Mouse (Mus musculus): Measurements from ENCODE around the gene Tmem30b. TPM values are rescaled to one million over a fixed set of nuclear protein-coding genes. Genes with fewer than 3 reads are reported as not detected.
"Not testable (repeated sequence)": the region's sequence is repeated elsewhere in the genome, so short reads cannot be mapped to it uniquely, and the experiment has no call there.

The Tmem30b gene
- polyA plus RNA-seq, 1 experiment from 2014 or later = 0.58 TPM

DNA sequence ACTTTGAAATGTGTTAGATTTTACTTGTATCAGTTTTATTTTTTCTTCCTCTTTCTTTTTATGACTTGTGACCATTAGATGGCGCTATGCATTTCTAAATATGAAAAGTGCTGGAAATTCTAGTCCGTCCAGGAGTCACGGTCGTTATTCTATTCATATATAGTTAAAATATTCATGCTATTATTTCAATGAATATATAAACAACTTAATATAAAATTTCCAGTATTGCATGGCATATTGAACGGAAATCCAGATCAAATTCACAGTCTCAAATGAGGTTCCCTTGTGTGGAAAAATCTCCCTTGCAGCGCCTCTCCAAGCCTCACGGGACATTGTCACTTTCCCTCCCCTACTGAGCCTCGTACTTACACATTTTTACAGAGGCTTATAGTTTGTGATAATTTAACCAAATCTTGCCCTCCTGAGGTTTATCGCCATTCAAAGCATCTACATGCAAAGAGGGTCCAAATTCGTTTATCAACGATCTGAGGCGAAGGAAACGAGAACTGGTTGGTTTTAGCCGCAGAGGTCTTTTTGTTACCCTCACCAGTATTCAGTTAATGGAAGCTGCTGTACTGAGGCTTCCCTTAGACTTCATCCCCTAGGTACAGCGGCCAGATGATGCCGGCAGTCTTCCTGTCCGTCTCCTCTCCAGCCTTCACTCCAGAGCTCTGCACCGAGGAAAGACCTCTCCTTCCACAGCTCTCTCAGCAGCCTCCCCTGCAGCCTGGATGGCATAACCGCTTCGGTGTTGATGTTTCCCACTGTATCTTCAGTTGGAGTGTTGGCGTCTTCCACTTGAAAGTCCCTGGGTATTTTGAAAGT is 18.8 kb upstream of the Tmem30b start:
- Histone ChIP-seq H3K4me3 (ENCODE audit: low read depth, low read length) (peak overlapping the region; percentile 31), H3K9me3 (ENCODE audit: control insufficient read depth, low read length) (no peaks in the 10 kb centered on the region), H3K27ac (ENCODE audit: low read depth, low read length) (no peak overlapping the region), H3K36me3 (ENCODE audit: control insufficient read depth, insufficient read depth, low read length) (no peaks in the 10 kb centered on the region), H3K9ac (ENCODE audit: low read depth, low read length) (no peak overlapping the region), H3K4me1 (replicated peaks; ENCODE audit: control insufficient read depth, insufficient read depth, low read length) (no peaks in the 10 kb centered on the region), H3K27me3 (replicated peaks; ENCODE audit: control insufficient read depth, insufficient read depth, low read length) (no peaks in the 10 kb centered on the region), H3K4me2 (peak overlapping the region; percentile 68)
- ATAC-seq (replicated peaks; ENCODE audit: low FRiP score) (no peak), DNase-seq (ENCODE audit: low spot score) (no peak)
- WGBS = 20% methylated on average over 21 of the region's 21 CpGs

- no peak overlapping the region for H3K27ac ChIP-seq (ENCODE audit: low read depth, low read length)
- H3K4me3 ChIP-seq (ENCODE audit: low read depth, low read length) = no peak overlapping the region
- no peaks in the 10 kb centered on the region for H3K4me1 ChIP-seq (replicated peaks; ENCODE audit: control insufficient read depth, insufficient read depth, low read length)
- H3K9me3 ChIP-seq (ENCODE audit: control insufficient read depth, low read length) = no peaks in the 10 kb centered on the region
- WGBS = 25% methylated on average over 10 of the region's 10 CpGs
- ATAC-seq (replicated peaks; ENCODE audit: low FRiP score) (no peak), DNase-seq (ENCODE audit: low spot score) (no peak)
- H3K9ac ChIP-seq (ENCODE audit: low read depth, low read length) = no peak overlapping the region
- no peak overlapping the region for H3K4me2 ChIP-seq
- H3K27me3 ChIP-seq (replicated peaks; ENCODE audit: control insufficient read depth, insufficient read depth, low read length) = no peaks in the 10 kb centered on the region
- H3K36me3 ChIP-seq (ENCODE audit: control insufficient read depth, insufficient read depth, low read length) = no peaks in the 10 kb centered on the region
Measured at GRCm38 (mm10) chr12:73564176-73564575, 18.0 kb upstream of the Tmem30b start.

GRCm38 (mm10) chr12:73563122-73563521 is 16.9 kb upstream of the Tmem30b start:
- DNase-seq (ENCODE audit: low spot score); H3K27me3 ChIP-seq (replicated peaks; ENCODE audit: control insufficient read depth, insufficient read depth, low read length); H3K27ac ChIP-seq (ENCODE audit: low read depth, low read length); H3K4me3 ChIP-seq (ENCODE audit: low read depth, low read length); H3K36me3 ChIP-seq (ENCODE audit: control insufficient read depth, insufficient read depth, low read length); H3K9ac ChIP-seq (ENCODE audit: low read depth, low read length); ATAC-seq (replicated peaks; ENCODE audit: low FRiP score); H3K9me3 ChIP-seq (ENCODE audit: control insufficient read depth, low read length); H3K4me1 ChIP-seq (replicated peaks; ENCODE audit: control insufficient read depth, insufficient read depth, low read length); H3K4me2 ChIP-seq: not testable (repeated sequence)
- WGBS = 73% methylated on average over 6 of the region's 6 CpGs

GRCm38 (mm10) chr12:73560091-73560490 is 13.9 kb upstream of the Tmem30b start:
- no peak overlapping the region for H3K27ac ChIP-seq (ENCODE audit: low read depth, low read length)
- 46% methylated on average over 7 of the region's 7 CpGs for WGBS
- ATAC-seq (replicated peaks; ENCODE audit: low FRiP score) = no peak
- no peaks in the 10 kb centered on the region for H3K36me3 ChIP-seq (ENCODE audit: control insufficient read depth, insufficient read depth, low read length)
- H3K9me3 ChIP-seq (ENCODE audit: control insufficient read depth, low read length) = no peaks in the 10 kb centered on the region
- no peaks in the 10 kb centered on the region for H3K27me3 ChIP-seq (replicated peaks; ENCODE audit: control insufficient read depth, insufficient read depth, low read length)
- H3K4me2 ChIP-seq = no peak overlapping the region
- H3K4me3 ChIP-seq (ENCODE audit: low read depth, low read length) = no peak overlapping the region
- H3K9ac ChIP-seq (ENCODE audit: low read depth, low read length) = no peak overlapping the region
- H3K4me1 ChIP-seq (replicated peaks; ENCODE audit: control insufficient read depth, insufficient read depth, low read length) = no peaks in the 10 kb centered on the region
- no peak for DNase-seq (ENCODE audit: low spot score)

DNA sequence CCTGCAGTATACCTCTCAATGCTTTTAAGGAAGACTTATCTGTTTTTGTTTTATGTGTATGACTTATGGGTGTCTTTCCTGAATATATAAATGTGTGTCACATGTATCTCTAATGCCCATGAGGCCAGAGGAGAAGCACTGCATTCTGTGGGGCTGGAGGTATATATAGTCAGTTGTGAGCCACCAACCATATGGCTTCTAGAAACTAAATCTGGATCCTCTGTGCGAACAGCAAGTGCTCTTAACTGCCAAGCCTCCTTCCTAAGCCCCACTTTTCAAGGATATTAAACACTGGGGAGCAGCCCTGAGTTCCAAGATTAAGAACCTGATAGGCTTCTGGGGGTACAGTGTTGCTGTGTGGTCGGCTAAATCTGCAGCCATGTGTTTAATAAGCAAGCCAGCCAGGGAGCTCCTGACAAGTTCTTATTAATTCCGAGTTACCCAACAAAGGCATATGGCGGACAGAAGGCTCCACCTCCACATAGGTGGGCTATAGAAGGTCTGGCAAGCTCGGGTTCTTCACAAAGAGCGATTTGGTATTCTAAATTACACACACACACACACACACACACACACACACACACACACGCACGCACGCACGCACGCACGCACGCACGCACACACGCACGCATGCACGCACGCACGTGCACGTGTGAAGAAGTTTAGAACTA is 12.5 kb upstream of the Tmem30b start:
- DNase-seq (ENCODE audit: low spot score) (no peak), ATAC-seq (replicated peaks; ENCODE audit: low FRiP score) (no peak)
- Histone ChIP-seq H3K9me3 (ENCODE audit: control insufficient read depth, low read length) (no peaks in the 10 kb centered on the region), H3K9ac (ENCODE audit: low read depth, low read length) (no peak overlapping the region), H3K27me3 (replicated peaks; ENCODE audit: control insufficient read depth, insufficient read depth, low read length) (no peaks in the 10 kb centered on the region), H3K4me1 (replicated peaks; ENCODE audit: control insufficient read depth, insufficient read depth, low read length) (no peaks in the 10 kb centered on the region), H3K27ac (ENCODE audit: low read depth, low read length) (no peak overlapping the region), H3K4me3 (ENCODE audit: low read depth, low read length) (no peak overlapping the region), H3K4me2 (no peak overlapping the region), H3K36me3 (ENCODE audit: control insufficient read depth, insufficient read depth, low read length) (no peaks in the 10 kb centered on the region)
- WGBS = 90% methylated on average over 20 of the region's 20 CpGs

DNA sequence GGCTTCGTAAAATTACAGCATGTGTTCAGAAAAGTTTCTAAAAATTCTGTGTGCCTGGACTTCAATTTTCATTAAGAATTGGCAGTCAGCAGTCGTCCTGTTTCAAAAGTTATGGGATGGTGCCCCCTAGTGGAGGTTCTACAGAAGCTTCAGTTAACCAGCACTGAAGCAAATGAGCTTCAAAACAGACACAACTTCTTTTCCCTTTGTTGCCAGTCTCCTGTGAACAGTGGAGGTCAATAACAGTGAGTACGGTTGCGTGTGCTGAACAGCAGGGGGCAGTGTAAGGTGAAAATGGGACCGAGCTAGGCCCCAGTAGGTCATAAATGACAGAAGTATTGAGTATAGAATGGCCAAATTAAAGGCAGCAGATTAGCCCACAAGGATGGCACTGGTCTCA is 8.0 kb upstream of the Tmem30b start:
- H3K36me3 ChIP-seq (ENCODE audit: control insufficient read depth, insufficient read depth, low read length) = no peaks in the 10 kb centered on the region
- no peak overlapping the region for H3K9ac ChIP-seq (ENCODE audit: low read depth, low read length)
- no peaks in the 10 kb centered on the region for H3K9me3 ChIP-seq (ENCODE audit: control insufficient read depth, low read length)
- H3K27me3 ChIP-seq (replicated peaks; ENCODE audit: control insufficient read depth, insufficient read depth, low read length) = peaks cover 10% of the 10 kb centered on the region
- no peak overlapping the region for H3K27ac ChIP-seq (ENCODE audit: low read depth, low read length)
- no peak overlapping the region for H3K4me3 ChIP-seq (ENCODE audit: low read depth, low read length)
- H3K4me2 ChIP-seq = no peak overlapping the region
- WGBS = 3% methylated on average over 5 of the region's 5 CpGs
- DNase-seq (ENCODE audit: low spot score) = no peak
- ATAC-seq (replicated peaks; ENCODE audit: low FRiP score) = peak; percentile 47
- H3K4me1 ChIP-seq (replicated peaks; ENCODE audit: control insufficient read depth, insufficient read depth, low read length) = no peaks in the 10 kb centered on the region

DNA sequence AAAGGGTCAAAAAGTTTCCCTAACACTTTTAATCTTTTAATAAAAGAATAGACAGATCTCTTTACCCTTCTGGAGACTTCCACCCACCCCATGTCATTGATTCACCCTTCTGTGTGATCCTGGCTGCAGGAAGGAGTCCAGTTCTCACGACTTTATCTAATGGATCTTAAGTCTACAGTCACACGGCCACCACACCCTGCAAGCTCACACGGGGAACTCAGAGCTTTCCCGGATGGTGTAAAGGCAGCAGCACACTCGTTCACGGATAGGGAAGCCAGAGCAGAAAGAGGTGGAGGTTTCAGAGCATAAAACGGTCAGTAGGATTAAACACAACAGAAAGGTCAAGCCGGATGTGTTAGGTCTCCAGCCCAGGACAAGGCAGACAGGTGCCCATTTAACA is 2.1 kb upstream of the Tmem30b start:
- H3K27me3 ChIP-seq (replicated peaks; ENCODE audit: control insufficient read depth, insufficient read depth, low read length) = peaks cover 62% of the 10 kb centered on the region
- 56% methylated on average over 8 of the region's 8 CpGs for WGBS

GRCm38 (mm10) chr12:73547646-73548045 is 1.5 kb upstream of the Tmem30b start:
- H3K27ac ChIP-seq (ENCODE audit: low read depth, low read length) = no peak overlapping the region
- H3K27me3 ChIP-seq (replicated peaks; ENCODE audit: control insufficient read depth, insufficient read depth, low read length) = peaks cover 67% of the 10 kb centered on the region
- H3K36me3 ChIP-seq (ENCODE audit: control insufficient read depth, insufficient read depth, low read length) = no peaks in the 10 kb centered on the region
- H3K4me3 ChIP-seq (ENCODE audit: low read depth, low read length) = no peak overlapping the region
- H3K9me3 ChIP-seq (ENCODE audit: control insufficient read depth, low read length) = no peaks in the 10 kb centered on the region
- H3K4me2 ChIP-seq = no peak overlapping the region
- 30% methylated on average over 10 of the region's 10 CpGs for WGBS
- H3K4me1 ChIP-seq (replicated peaks; ENCODE audit: control insufficient read depth, insufficient read depth, low read length) = peaks cover 5% of the 10 kb centered on the region; the same call in 1 of the 2 replicates
- DNase-seq (ENCODE audit: low spot score) (no peak), ATAC-seq (replicated peaks; ENCODE audit: low FRiP score) (no peak)
- H3K9ac ChIP-seq (ENCODE audit: low read depth, low read length) = no peak overlapping the region

More for the DNA sequence above, 2.1 kb upstream of the Tmem30b start:
- peaks cover 5% of the 10 kb centered on the region; the same call in 1 of the 2 replicates for H3K4me1 ChIP-seq (replicated peaks; ENCODE audit: control insufficient read depth, insufficient read depth, low read length)
- no peaks in the 10 kb centered on the region for H3K36me3 ChIP-seq (ENCODE audit: control insufficient read depth, insufficient read depth, low read length)
- H3K9me3 ChIP-seq (ENCODE audit: control insufficient read depth, low read length) = no peaks in the 10 kb centered on the region
- DNase-seq (ENCODE audit: low spot score) (no peak), ATAC-seq (replicated peaks; ENCODE audit: low FRiP score) (no peak)
- H3K4me2 ChIP-seq = no peak overlapping the region
- no peak overlapping the region for H3K4me3 ChIP-seq (ENCODE audit: low read depth, low read length)
- no peak overlapping the region for H3K27ac ChIP-seq (ENCODE audit: low read depth, low read length)
- no peak overlapping the region for H3K9ac ChIP-seq (ENCODE audit: low read depth, low read length)
